Mouse (Mus musculus) stomach, embryonic 16.5 days (tissue): ENCODE measurements around the gene Stat3. TPM values are rescaled to one million over a fixed set of nuclear protein-coding genes. Genes with fewer than 3 reads are reported as not detected.

Experiments
- ATAC-seq: fragments of 200-750 bp; cut with Nextera tagmentation; 2 replicates; pipeline ENCODE4 v1.8.0; 2017; ENCODE audit warnings: moderate number of reproducible peaks, moderate TSS enrichment; ENCODE audit not compliant: insufficient read depth, low FRiP score
- H3K27ac ChIP-seq: fragments of 300-500 bp; sonication (generic); 2 replicates; pipeline ENCODE4 v1.5.1; 2014; ENCODE audit warnings: low read length
- H3K27me3 ChIP-seq: fragments of 300-500 bp; sonication (generic); 2 replicates; pipeline ENCODE4 v1.6.1; 2014; ENCODE audit warnings: low read length, control low read depth, mixed read lengths; ENCODE audit not compliant: control insufficient read depth, insufficient read depth
- H3K36me3 ChIP-seq: fragments of 300-500 bp; sonication (generic); 2 replicates; pipeline ENCODE4 v1.6.1; 2014; ENCODE audit warnings: low read length; ENCODE audit not compliant: control insufficient read depth, insufficient read depth
- H3K4me1 ChIP-seq: fragments of 300-500 bp; sonication (generic); 2 replicates; pipeline ENCODE4 v1.6.1; 2014; ENCODE audit warnings: low read length, control low read depth, mixed read lengths; ENCODE audit not compliant: control insufficient read depth, insufficient read depth
- H3K4me2 ChIP-seq: fragments of 300-500 bp; sonication (generic); 2 replicates; pipeline ENCODE4 v1.6.1; 2014; ENCODE audit warnings: low read depth, low read length, mixed read lengths
- H3K4me3 ChIP-seq: fragments of 300-500 bp; sonication (generic); replicated peaks from 2 replicates; pipeline ENCODE4 v1.5.1; 2014; ENCODE audit warnings: mild to moderate bottlenecking, low read length
- H3K9ac ChIP-seq: fragments of 300-500 bp; sonication (generic); 2 replicates; pipeline ENCODE4 v1.6.1; 2014; ENCODE audit warnings: low read length
- H3K9me3 ChIP-seq: fragments of 300-500 bp; sonication (generic); replicated peaks from 2 replicates; pipeline ENCODE4 v1.6.1; 2016; ENCODE audit warnings: low read length, control low read depth; ENCODE audit not compliant: control insufficient read depth
- WGBS: fragments of 180-500 bp; shearing (Covaris S2); extraction: QIAGEN DNeasy Blood & Tissue Kit; methylation state at CpG from one replicate; pipeline ENCODE4 v1.1.7; 2014; 5-methylcytosine and 5-hydroxymethylcytosine counted together
- polyA plus RNA-seq: library from polyadenylated mRNA; unstranded; fragments of >200 nt; fragmentation: Nextera tagmentation; extraction: Ambion mirVana; gene quantifications from 2 replicates; pipeline ENCODE4 v1.2.1, GENCODE M21; 2015

Gene Stat3
- polyA plus RNA-seq, 1 experiment from 2014 or later, result 47.2 TPM

DNA sequence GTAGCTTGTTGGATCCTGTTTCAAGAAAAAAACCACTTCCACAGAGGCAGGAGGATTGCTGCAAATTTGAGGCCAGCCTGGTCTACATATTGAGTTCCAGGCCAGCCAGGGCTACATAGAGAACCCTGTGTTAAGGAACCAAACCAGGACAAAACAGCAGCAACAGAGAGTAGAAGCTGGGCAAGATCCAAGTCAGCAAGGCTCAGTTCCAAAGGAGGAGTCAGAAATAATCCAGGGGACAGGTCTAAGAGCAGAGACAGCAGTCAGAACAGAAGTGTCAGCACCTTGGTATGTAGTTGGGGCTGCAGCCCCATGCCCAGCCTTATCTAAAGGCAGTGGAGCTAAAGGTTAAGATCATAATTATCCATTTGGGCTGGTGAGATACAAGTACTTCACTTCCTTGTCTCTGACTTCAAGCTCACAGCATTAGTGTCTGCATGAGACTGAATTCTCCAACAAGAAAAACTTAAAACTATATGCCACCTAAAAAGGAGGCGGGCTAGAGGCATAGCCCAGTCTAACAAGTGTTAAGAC lies 14.9 kb downstream of the Stat3 start:
- ATAC-seq, result peak; percentile 37; the same call in 1 of the 2 replicates
- no peak overlapping the region for H3K4me2 ChIP-seq
- no peak overlapping the region for H3K4me3 ChIP-seq
- no peaks in the 10 kb centered on the region for H3K36me3 ChIP-seq
- H3K9me3 ChIP-seq, result no peaks in the 10 kb centered on the region
- 86% methylated on average over 1 of the region's 1 CpGs for WGBS
- no peak overlapping the region for H3K9ac ChIP-seq
- 0 out of 2 replicates have a peak, but pooled peaks cover 2% of the 10 kb centered on the region for H3K4me1 ChIP-seq
- no peaks in the 10 kb centered on the region for H3K27me3 ChIP-seq
- H3K27ac ChIP-seq, result no peak overlapping the region

DNA sequence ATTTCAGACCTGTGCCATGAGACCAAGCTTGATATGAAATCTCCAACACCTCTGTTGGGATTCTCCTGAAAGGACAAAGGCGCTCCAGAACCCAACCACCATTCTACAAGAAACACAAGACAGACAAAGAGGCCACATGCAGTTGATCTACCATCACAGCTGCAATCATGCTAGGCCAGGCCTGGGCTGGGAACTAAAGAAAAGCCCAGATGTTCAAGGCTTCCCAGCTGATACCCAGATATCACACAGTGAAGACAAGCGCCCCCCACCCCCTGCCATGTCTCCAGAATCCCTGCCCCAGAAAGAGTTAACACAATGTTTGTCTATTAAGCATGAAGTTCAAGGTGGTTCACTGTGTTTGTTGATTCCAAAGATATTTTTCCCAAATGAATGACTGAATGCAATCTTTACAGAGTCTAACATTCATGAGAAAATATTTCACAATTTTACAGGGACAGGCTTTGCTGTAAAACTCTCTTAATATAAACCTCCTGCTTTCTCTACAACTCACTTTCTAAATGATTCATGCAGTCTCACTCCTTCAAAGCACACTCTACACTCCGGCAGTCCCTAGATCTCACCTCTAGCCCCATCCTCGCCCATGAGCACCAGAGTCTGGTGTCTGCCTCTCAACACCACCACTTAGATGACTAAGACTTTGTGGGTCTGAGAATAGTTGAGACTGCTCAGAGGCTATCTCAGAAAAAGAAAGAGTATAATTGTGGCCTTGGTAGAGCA lies 18.3 kb downstream of the Stat3 start:
- WGBS, result 90% methylated on average over 4 of the region's 4 CpGs
- Histone ChIP-seq H3K36me3 (no peaks in the 10 kb centered on the region), H3K27me3 (no peaks in the 10 kb centered on the region), H3K27ac (no peak overlapping the region), H3K4me3 (no peak overlapping the region), H3K4me2 (no peak overlapping the region), H3K9me3 (no peaks in the 10 kb centered on the region), H3K4me1 (0 out of 2 replicates have a peak, but pooled peaks cover 2% of the 10 kb centered on the region), H3K9ac (no peak overlapping the region)
- no peak for ATAC-seq

DNA sequence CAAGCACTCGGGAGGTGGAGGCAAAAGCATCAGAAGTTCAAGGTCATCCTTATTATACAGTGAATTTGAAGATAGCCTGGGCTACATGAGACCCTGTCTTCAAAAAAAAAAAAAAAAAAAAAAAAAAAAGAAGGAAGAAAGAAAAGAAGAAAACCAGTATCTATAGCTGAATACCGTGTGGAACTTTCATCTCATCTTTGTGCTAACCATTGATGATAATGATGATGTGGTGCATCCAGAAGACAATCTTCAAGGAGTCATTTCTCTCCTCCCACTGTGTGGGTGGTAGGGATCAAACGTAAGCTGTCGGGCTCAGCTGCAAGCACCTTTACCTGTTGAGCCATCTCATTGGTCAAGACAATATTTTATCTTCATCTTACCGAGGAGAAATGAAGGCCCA lies 21.3 kb downstream of the Stat3 start:
- Histone ChIP-seq H3K4me2 (no peak overlapping the region), H3K9ac (no peak overlapping the region), H3K27ac (no peak overlapping the region), H3K27me3 (no peaks in the 10 kb centered on the region), H3K4me1 (peaks cover 4% of the 10 kb centered on the region), H3K9me3 (no peaks in the 10 kb centered on the region), H3K4me3 (no peak overlapping the region), H3K36me3 (no peaks in the 10 kb centered on the region)
- 88% methylated on average over 5 of the region's 5 CpGs for WGBS
- ATAC-seq, result no peak

DNA sequence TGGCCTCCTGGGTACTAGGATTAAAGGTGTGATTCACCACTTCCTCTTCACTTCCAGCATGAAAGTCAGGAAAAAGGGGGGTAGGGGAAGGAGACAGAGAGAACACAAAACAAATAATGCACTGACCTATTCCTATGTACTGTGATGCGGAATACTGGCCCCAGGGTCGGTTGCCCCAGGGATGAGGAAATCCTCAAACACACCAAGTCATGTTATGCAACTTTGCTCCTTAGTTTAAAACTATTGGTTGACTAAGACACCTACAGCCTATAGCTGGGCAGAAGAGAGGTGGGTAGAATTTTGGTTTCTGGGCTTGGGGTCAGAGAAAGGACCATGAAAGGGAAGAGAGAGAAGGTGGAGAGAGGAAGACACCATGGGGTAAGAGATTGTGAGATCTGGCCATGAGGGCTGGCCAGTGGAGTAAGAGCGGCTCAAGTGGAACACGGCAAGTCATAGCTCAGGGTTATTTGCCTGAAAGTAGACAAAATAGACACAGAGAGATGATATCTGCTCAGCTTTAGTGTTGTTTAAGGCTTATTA lies 22.8 kb downstream of the Stat3 start:
- Histone ChIP-seq H3K4me2 (no peak overlapping the region), H3K27ac (no peak overlapping the region), H3K27me3 (no peaks in the 10 kb centered on the region), H3K9ac (no peak overlapping the region), H3K9me3 (no peaks in the 10 kb centered on the region), H3K4me3 (no peak overlapping the region), H3K36me3 (no peaks in the 10 kb centered on the region), H3K4me1 (peaks cover 13% of the 10 kb centered on the region)
- ATAC-seq, result no peak
- 79% methylated on average over 4 of the region's 4 CpGs for WGBS

DNA sequence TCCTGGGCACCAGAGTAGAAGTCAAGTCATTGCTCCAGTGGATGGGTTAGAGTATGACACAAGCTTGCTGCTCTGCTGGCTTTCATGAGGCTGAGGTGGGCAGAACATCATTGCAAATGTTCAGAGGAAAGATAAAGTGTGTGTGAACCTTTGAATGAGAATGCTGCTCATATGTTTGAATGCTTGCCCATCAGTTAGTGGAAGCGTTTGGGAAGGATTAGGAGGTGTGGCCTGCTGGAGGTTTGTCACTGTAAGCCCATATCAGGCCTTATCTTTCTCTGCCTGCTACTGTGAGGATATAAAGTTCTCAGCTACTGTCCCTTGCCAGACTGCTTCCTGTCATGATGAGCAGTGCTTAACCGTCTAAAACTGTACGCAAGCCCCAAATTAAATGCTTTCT lies 24.3 kb downstream of the Stat3 start:
- WGBS, result 86% methylated on average over 3 of the region's 3 CpGs
- no peaks in the 10 kb centered on the region for H3K27me3 ChIP-seq

DNA sequence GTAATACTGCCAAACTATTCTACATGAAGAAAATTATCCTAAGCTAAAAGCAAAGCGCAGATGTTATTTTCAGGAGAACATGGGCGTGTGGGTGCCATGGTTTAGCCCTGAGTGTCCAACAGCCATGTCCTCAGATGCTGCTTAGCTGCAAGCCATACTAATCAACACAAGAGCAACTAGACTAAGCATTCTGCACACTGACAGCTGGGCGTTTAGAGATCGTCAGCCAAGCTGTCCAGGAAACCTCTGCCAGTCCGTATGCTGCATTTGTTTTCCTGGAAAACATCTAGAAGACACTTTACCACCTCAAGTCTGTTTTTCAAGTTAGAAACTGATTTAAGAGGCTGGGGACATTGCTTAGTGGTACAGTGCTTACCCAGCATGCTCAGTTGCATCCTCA lies 24.9 kb downstream of the Stat3 start:
- peaks cover 13% of the 10 kb centered on the region for H3K4me1 ChIP-seq
- H3K36me3 ChIP-seq, result 0 out of 2 replicates have a peak, but pooled peaks cover 3% of the 10 kb centered on the region
- 77% methylated on average over 5 of the region's 5 CpGs for WGBS
- no peak overlapping the region for H3K4me3 ChIP-seq
- ATAC-seq, result no peak
- no peaks in the 10 kb centered on the region for H3K9me3 ChIP-seq
- H3K9ac ChIP-seq, result no peak overlapping the region
- H3K27ac ChIP-seq, result no peak overlapping the region
- H3K27me3 ChIP-seq, result no peaks in the 10 kb centered on the region
- H3K4me2 ChIP-seq, result no peak overlapping the region

More for the DNA sequence above, 24.3 kb downstream of the Stat3 start:
- no peak overlapping the region for H3K4me3 ChIP-seq
- ATAC-seq, result no peak
- H3K4me2 ChIP-seq, result no peak overlapping the region
- no peaks in the 10 kb centered on the region for H3K9me3 ChIP-seq
- H3K36me3 ChIP-seq, result 0 out of 2 replicates have a peak, but pooled peaks cover 3% of the 10 kb centered on the region
- H3K9ac ChIP-seq, result no peak overlapping the region
- H3K27ac ChIP-seq, result no peak overlapping the region
- peaks cover 13% of the 10 kb centered on the region for H3K4me1 ChIP-seq

DNA sequence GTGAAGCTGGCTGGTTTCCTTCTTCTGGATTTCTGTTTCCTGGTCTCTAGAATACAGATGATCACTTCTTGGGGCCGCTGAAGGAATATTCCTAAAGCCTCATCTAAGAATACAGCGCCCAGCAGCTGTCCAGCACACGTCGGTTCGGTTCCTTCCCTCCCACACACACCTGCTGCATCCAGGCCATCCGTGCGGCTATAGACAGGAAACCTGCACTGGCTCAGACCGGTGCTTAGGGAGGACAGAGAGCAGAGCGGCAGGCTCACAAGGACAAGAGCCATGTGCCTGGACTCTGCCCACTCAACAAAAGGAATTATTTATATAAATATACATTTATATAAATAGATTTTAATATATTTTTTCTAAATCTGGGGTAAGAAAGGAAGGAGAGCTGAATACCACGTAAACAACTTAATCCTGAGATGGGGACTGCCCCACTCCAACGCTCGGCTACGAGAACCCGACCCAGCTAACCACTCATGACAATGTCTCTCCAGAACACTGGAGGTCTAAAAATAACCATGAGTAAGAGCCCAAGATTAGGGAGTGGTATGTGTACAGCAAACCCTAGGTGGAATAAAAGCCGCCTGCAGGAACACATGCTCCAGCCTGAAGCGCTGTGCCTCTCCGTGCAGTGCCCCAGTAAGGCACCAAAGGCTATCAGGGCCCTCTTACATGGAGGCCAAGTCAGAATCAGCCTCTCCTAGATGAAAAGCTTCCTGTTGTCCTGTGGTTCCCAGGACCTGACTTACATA lies 26.8 kb downstream of the Stat3 start:
- Histone ChIP-seq H3K9ac (no peak overlapping the region), H3K9me3 (no peaks in the 10 kb centered on the region), H3K4me1 (peaks cover 13% of the 10 kb centered on the region), H3K36me3 (peaks cover 10% of the 10 kb centered on the region; the same call in 1 of the 2 replicates), H3K27ac (peak overlapping the region; percentile 61), H3K4me2 (no peak overlapping the region), H3K4me3 (no peak overlapping the region), H3K27me3 (no peaks in the 10 kb centered on the region)
- ATAC-seq, result peak; percentile 85; the same call in 1 of the 2 replicates
- 55% methylated on average over 17 of the region's 17 CpGs for WGBS

DNA sequence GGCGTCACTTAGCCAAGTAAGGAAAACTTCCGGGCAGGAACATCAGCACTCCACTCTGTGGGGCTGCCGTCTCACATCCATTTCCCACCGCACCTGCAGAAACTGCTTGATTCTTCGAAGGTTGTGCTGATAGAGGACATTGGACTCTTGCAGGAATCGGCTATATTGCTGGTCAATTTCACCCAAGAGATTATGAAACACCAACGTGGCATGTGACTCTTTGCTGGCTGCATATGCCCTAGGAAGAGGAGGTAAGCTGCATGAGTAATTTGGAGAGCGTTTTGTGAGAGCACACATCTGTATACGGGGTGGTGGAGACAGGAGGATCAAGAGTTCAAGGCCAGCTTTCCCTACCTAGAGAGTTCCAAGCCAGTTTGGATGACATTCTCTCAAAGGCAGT lies 30.8 kb downstream of the Stat3 start:
- ATAC-seq, result no peak
- Histone ChIP-seq H3K4me3 (no peak overlapping the region), H3K9me3 (no peaks in the 10 kb centered on the region), H3K9ac (no peak overlapping the region), H3K27ac (no peak overlapping the region), H3K27me3 (no peaks in the 10 kb centered on the region), H3K4me2 (no peak overlapping the region), H3K36me3 (peaks cover 14% of the 10 kb centered on the region), H3K4me1 (peaks cover 13% of the 10 kb centered on the region)
- 90% methylated on average over 9 of the region's 9 CpGs for WGBS

DNA sequence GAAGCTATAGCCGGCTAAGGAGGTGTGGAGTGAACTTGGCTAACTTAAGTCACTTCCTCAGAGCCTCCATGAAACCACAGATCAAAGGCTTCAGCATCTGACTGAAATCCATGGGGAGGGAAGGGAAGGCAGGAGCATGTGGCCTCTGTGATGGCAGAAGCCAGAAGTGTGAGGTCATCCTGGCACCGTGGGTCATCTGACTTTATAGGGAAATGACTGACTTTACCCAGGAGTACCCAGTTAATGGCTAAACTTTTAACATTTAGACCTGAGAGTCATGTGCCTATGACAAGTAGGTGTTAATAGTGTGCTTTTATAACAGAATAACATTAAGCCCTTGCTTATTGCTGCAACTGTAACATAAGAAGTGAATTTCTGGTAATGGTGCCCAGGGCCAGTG lies 31.2 kb downstream of the Stat3 start:
- H3K4me1 ChIP-seq, result peaks cover 9% of the 10 kb centered on the region
- WGBS, result 71% methylated on average over 2 of the region's 2 CpGs
- ATAC-seq, result no peak
- no peaks in the 10 kb centered on the region for H3K9me3 ChIP-seq
- no peak overlapping the region for H3K9ac ChIP-seq
- H3K36me3 ChIP-seq, result peaks cover 17% of the 10 kb centered on the region
- no peak overlapping the region for H3K4me2 ChIP-seq
- no peak overlapping the region for H3K4me3 ChIP-seq
- H3K27me3 ChIP-seq, result no peaks in the 10 kb centered on the region
- no peak overlapping the region for H3K27ac ChIP-seq
